Mouse (Mus musculus) stomach, embryonic 14.5 days (tissue): ENCODE measurements at regions not wholly inside any gene's neighbourhood (a gene's known extent, or its start where the extent isn't known, plus 50 kb on each side); places are given as distances from the start of the nearest gene placed in this dataset.

ENCODE experiments used
- ATAC-seq: fragments of 200-750 bp; cut with Nextera tagmentation; 2 replicates; pipeline ENCODE4 v1.8.0; 2017; ENCODE audit warnings: low read depth, moderate TSS enrichment; ENCODE audit not compliant: insufficient number of reproducible peaks, insufficient read depth, low FRiP score
- H3K27ac ChIP-seq: fragments of 300-500 bp; sonication (generic); 2 replicates; pipeline ENCODE4 v1.5.1; 2014; ENCODE audit warnings: mild to moderate bottlenecking, low read length, moderate library complexity, mixed read lengths
- H3K27me3 ChIP-seq: fragments of 300-500 bp; sonication (generic); 2 replicates; pipeline ENCODE4 v1.6.1; 2014; ENCODE audit warnings: low read length, control low read depth, mixed read lengths; ENCODE audit not compliant: control insufficient read depth, insufficient read depth
- H3K36me3 ChIP-seq: fragments of 300-500 bp; sonication (generic); 2 replicates; pipeline ENCODE4 v1.6.1; 2014; ENCODE audit warnings: mild to moderate bottlenecking, control low read depth, low read length, moderate library complexity, mixed read lengths; ENCODE audit not compliant: control insufficient read depth, insufficient read depth
- H3K4me1 ChIP-seq: fragments of 300-500 bp; sonication (generic); 2 replicates; pipeline ENCODE4 v1.6.1; 2014; ENCODE audit warnings: low read length, control low read depth, mixed read lengths; ENCODE audit not compliant: control insufficient read depth, insufficient read depth
- H3K4me2 ChIP-seq: fragments of 300-500 bp; sonication (generic); replicated peaks from 2 replicates; pipeline ENCODE4 v1.6.1; 2014; ENCODE audit warnings: low read depth, low read length, control low read depth
- H3K4me3 ChIP-seq: fragments of 300-500 bp; sonication (generic); 2 replicates; pipeline ENCODE4 v1.5.1; 2014; ENCODE audit warnings: low read depth, low read length, control low read depth
- H3K9ac ChIP-seq: fragments of 300-500 bp; sonication (generic); replicated peaks from 2 replicates; pipeline ENCODE4 v1.6.1; 2014; ENCODE audit warnings: low read depth, mild to moderate bottlenecking, control low read depth, low read length, moderate library complexity, mixed read lengths
- H3K9me3 ChIP-seq: fragments of 300-500 bp; sonication (generic); 2 replicates; pipeline ENCODE4 v1.6.1; 2016; ENCODE audit warnings: low read depth, low read length, control low read depth; ENCODE audit not compliant: control insufficient read depth
- WGBS: fragments of 180-500 bp; shearing (Covaris S2); extraction: QIAGEN DNeasy Blood & Tissue Kit; methylation state at CpG from one replicate; pipeline ENCODE4 v1.1.7; 2014; 5-methylcytosine and 5-hydroxymethylcytosine counted together

- Histone ChIP-seq H3K36me3 (no peaks in the 10 kb centered on the region), H3K27ac (no peak overlapping the region), H3K27me3 (no peaks in the 10 kb centered on the region), H3K9me3 (no peaks in the 10 kb centered on the region), H3K4me3 (no peak overlapping the region), H3K4me2 (no peak overlapping the region), H3K9ac (no peak overlapping the region), H3K4me1 (no peaks in the 10 kb centered on the region)
- ATAC-seq = no peak
- WGBS = 80% methylated on average over 4 of the region's 4 CpGs
These were observed 618.8 kb upstream of the Cypt12 start for GRCm38 (mm10) chr3:17329411-17329810.

DNA sequence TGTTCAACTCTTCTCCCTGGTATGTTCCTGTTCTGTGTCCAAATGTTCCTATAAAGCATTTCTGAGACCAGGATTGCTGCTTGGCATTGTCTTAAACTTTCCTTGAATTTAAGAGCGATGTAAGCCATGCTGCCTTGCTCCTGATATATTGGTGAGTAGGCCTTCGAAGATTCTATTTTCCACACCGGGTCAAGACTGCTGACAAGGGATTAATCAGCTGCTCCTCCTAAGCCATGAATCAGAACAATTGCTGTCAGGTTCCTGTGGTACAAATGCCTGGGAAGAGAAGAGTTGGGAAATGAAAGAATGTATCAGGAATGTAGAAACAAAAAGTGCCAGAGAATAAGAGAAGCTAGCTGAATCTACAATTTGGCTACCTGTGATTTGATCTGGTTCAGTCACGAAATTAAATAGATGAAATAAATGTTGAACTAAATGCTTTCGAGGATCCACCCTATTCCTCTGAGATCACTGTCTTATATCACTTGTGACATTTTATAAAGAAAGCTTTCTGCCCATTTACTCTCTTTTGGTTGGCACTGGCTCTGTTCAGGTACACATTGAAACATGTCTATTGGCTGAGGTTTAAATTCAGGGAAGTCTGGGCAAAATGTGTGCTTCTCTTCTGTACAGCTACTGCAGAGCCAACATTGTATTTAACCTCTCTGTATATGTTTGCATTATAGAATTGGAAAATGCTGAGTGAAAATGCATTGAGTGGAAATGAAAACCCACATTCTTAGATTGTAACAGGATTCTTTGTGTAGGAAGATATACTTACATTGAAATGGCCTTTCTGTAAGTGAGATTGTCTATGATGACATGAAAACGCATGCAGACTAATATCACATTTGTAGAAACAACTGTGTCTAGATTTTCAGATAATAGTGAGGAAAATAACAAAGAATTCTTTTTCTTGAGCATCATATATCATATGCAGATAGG is 617.5 kb upstream of the Cypt12 start:
- H3K27ac ChIP-seq = no peak overlapping the region
- no peaks in the 10 kb centered on the region for H3K9me3 ChIP-seq
- no peak for ATAC-seq
- no peaks in the 10 kb centered on the region for H3K27me3 ChIP-seq
- H3K9ac ChIP-seq = no peak overlapping the region
- H3K4me3 ChIP-seq = no peak overlapping the region
- H3K4me2 ChIP-seq = no peak overlapping the region
- no peaks in the 10 kb centered on the region for H3K36me3 ChIP-seq
- H3K4me1 ChIP-seq = no peaks in the 10 kb centered on the region
- 60% methylated on average over 6 of the region's 6 CpGs for WGBS

DNA sequence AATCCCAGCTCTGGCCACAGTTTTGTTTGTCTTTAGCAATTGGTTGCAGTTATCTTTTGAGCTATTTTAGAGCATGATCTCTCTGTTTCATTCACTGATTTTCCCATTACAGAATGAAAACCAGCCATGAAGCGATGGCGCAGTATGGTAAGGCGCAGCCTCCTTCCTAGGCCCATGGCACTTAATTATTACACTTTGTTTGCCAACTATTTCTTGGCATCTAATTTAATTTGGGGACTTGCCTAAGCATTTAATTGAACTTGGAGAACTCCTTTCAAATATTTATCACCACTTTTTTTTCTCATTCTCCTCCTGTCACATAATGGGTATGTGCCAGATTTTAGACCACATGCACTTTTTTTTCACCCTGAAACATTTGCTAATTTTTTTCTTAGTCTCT is 588.0 kb upstream of the Cypt12 start:
- no peaks in the 10 kb centered on the region for H3K4me1 ChIP-seq
- H3K4me3 ChIP-seq = no peak overlapping the region
- no peak overlapping the region for H3K27ac ChIP-seq
- no peak for ATAC-seq
- WGBS = 94% methylated on average over 3 of the region's 3 CpGs
- H3K9ac ChIP-seq = no peak overlapping the region
- no peak overlapping the region for H3K4me2 ChIP-seq
- H3K9me3 ChIP-seq = no peaks in the 10 kb centered on the region
- no peaks in the 10 kb centered on the region for H3K36me3 ChIP-seq
- H3K27me3 ChIP-seq = no peaks in the 10 kb centered on the region
